Mouse (Mus musculus): Measurements from ENCODE around the gene Il21. TPM values are rescaled to one million over a fixed set of nuclear protein-coding genes. Genes with fewer than 3 reads are reported as not detected.

The Il21 gene
- polyA plus RNA-seq, 1 experiment from 2014 or later, result not detected

DNA sequence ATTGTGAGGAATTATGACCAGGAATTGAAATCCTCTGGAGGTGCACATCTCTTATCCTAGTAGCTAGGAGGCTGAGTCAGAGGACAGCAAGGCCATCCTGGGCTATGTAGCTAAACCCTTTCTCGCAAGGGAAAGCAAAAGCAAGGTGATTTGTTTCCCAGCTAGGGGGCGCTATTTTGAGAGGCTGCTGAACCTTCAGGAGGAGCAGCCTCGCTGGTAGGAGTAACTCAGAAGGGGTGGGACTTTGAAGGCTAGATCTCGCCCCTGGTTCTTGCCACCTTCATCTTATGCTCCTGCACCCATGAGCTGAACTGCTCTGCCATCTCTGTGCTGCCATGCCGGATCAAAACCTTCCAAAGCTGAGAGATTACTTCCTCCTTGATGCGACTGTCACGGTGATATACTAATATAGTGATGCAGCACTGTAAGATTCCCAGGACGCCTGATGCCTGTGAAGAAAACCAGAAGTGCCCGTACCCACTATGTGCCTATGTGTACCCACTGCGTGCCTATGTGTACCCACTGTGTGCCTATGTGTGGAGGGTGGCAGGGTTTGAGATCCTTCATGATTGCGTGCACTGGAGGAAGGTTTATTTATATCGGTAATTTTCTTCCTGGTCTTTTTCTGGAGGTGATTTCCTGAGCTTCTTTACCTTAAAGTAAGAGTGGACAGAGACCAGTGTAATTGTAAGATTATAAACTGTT is 52.2 kb downstream of the Il21 start:
- no peaks in the 10 kb centered on the region for H3K27me3 ChIP-seq (ENCODE audit: control insufficient read depth, insufficient read depth, low read depth, low read length)
- WGBS, result 84% methylated on average over 12 of the region's 12 CpGs
- no peak overlapping the region for H3K4me3 ChIP-seq (ENCODE audit: low read depth, low read length)
- no peak overlapping the region for H3K9ac ChIP-seq (ENCODE audit: low read depth, low read length)
- ATAC-seq, result no peak
- no peaks in the 10 kb centered on the region for H3K36me3 ChIP-seq (ENCODE audit: control insufficient read depth, insufficient read depth, low read length)
- H3K27ac ChIP-seq (ENCODE audit: low read length), result no peak overlapping the region
- no peaks in the 10 kb centered on the region for H3K4me1 ChIP-seq (ENCODE audit: control insufficient read depth, insufficient read depth, low read length)
- H3K9me3 ChIP-seq (replicated peaks; ENCODE audit: control insufficient read depth, low read length, poor library complexity, severe bottlenecking), result no peaks in the 10 kb centered on the region
- no peak overlapping the region for H3K4me2 ChIP-seq (ENCODE audit: low read length)

DNA sequence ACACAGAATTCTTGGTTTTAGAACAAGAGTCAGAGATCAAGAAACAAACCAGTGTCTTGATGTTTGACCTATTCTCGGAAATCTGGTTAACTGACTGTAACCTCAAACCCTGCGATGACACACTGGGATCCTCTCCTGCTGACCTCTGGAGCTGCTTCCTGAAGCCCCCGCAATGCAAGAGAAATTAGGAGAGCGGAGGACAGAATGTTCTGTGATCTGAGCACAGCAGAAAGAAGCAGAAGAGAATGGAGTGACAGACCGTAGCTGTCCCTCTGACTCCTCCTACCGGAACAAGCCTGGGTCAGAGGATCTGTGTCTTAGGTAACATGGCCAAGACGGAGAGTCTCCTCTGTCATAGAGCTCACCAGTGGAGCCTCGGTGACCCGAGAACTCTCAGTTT is 53.0 kb downstream of the Il21 start:
- Histone ChIP-seq H3K4me3 (ENCODE audit: low read depth, low read length) (no peak overlapping the region), H3K9ac (ENCODE audit: low read depth, low read length) (no peak overlapping the region), H3K4me1 (ENCODE audit: control insufficient read depth, insufficient read depth, low read length) (no peaks in the 10 kb centered on the region), H3K36me3 (ENCODE audit: control insufficient read depth, insufficient read depth, low read length) (no peaks in the 10 kb centered on the region), H3K27ac (ENCODE audit: low read length) (no peak overlapping the region), H3K4me2 (ENCODE audit: low read length) (no peak overlapping the region), H3K27me3 (ENCODE audit: control insufficient read depth, insufficient read depth, low read depth, low read length) (no peaks in the 10 kb centered on the region), H3K9me3 (replicated peaks; ENCODE audit: control insufficient read depth, low read length, poor library complexity, severe bottlenecking) (no peaks in the 10 kb centered on the region)
- 92% methylated on average over 9 of the region's 9 CpGs for WGBS
- no peak for ATAC-seq

DNA sequence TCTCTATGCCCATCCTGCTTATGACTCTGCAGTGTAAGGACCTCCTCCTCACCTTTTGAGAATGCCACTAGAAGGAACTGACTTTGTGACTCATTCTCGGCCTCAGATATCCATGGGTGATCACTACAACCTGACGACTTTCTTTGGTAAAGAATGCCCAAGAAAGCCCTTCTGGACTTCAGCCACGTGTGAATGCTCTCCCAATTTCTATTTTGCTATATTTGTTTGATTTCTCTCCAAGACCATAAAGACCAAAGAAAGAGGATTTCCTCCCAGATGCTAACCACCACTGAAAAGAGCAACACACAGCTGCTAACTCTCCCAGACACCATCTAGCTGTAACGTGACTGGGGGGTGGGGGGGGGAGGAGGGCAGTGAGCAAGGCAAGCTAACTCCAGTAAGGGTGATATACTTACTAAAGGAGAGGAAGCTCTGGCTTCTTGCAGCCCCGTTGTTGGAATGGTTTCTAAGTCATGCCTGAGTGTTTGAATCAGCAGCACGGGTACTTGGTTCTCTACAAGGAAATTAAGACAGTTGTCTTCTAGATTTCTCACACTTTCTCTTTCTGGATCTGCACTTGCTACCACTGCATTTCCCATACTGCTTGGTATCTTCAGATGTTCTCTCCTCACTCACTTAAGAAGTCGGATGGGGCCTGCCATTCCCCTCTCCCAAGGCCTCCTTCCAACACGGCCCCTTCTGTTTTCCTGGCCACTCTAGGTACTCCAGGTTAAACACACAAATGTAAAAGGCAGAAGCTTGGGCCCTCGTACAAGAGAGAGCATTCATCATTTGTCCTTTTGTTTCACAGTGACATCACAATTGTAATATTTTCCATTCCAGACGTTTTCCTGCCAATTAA is 57.5 kb downstream of the Il21 start:
- no peak overlapping the region for H3K9ac ChIP-seq (ENCODE audit: low read depth, low read length)
- no peaks in the 10 kb centered on the region for H3K9me3 ChIP-seq (replicated peaks; ENCODE audit: control insufficient read depth, low read length, poor library complexity, severe bottlenecking)
- no peaks in the 10 kb centered on the region for H3K4me1 ChIP-seq (ENCODE audit: control insufficient read depth, insufficient read depth, low read length)
- H3K27ac ChIP-seq (ENCODE audit: low read length), result no peak overlapping the region
- ATAC-seq, result no peak
- no peaks in the 10 kb centered on the region for H3K36me3 ChIP-seq (ENCODE audit: control insufficient read depth, insufficient read depth, low read length)
- H3K4me3 ChIP-seq (ENCODE audit: low read depth, low read length), result no peak overlapping the region
- no peaks in the 10 kb centered on the region for H3K27me3 ChIP-seq (ENCODE audit: control insufficient read depth, insufficient read depth, low read depth, low read length)
- WGBS, result 77% methylated on average over 10 of the region's 10 CpGs
- no peak overlapping the region for H3K4me2 ChIP-seq (ENCODE audit: low read length)

DNA sequence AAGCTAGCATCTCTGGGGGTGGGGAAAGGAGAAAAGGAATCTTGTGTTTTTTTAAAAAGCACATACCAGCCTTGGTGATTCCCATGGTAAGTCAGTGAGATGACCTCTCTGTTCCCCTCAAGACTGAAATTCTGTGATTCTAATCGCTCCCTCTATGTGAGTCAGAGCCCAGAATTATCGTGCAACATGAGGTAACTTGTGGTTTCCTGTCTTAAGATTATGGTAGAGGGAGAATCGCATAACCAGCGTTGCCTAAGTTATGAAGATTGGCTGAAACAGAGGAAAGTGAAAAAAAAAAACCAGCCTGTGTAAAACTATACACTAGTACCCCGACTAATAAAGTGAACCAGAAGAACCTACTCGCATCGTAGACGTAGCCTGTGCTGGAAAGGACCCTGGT is 59.2 kb downstream of the Il21 start:
- Histone ChIP-seq H3K27me3 (ENCODE audit: control insufficient read depth, insufficient read depth, low read depth, low read length) (no peaks in the 10 kb centered on the region), H3K4me1 (ENCODE audit: control insufficient read depth, insufficient read depth, low read length) (no peaks in the 10 kb centered on the region), H3K9me3 (replicated peaks; ENCODE audit: control insufficient read depth, low read length, poor library complexity, severe bottlenecking) (no peaks in the 10 kb centered on the region), H3K4me2 (ENCODE audit: low read length) (no peak overlapping the region), H3K27ac (ENCODE audit: low read length) (no peak overlapping the region), H3K36me3 (ENCODE audit: control insufficient read depth, insufficient read depth, low read length) (no peaks in the 10 kb centered on the region), H3K4me3 (ENCODE audit: low read depth, low read length) (no peak overlapping the region), H3K9ac (ENCODE audit: low read depth, low read length) (no peak overlapping the region)
- no peak for ATAC-seq
- 93% methylated on average over 8 of the region's 8 CpGs for WGBS

Small RNAs within 50 kb of the gene (microRNA-seq; reads per million reads assigned to microRNA genes)
- not detected for gene Gm24169

Other genes with a start within 250 kb of the Il21 start
- gene Adad1, start 169.1 kb downstream of the Il21 start, polyA plus RNA-seq (2015; fragmentation: Nextera tagmentation; extraction: Ambion mirVana), result 0.19 and 0.22 TPM in 2 replicates
- gene Il2, start 106.7 kb downstream of the Il21 start, polyA plus RNA-seq (2015; fragmentation: Nextera tagmentation; extraction: Ambion mirVana), result 0.28 and 0.46 TPM in 2 replicates
- 4.1 and 4.8 TPM in 2 replicates for gene Bbs12, start 79.9 kb upstream of the Il21 start, polyA plus RNA-seq (2015; fragmentation: Nextera tagmentation; extraction: Ambion mirVana)
- gene Cetn4, start 80.1 kb upstream of the Il21 start, polyA plus RNA-seq (2015; fragmentation: Nextera tagmentation; extraction: Ambion mirVana), result 2.3 and 4.0 TPM in 2 replicates
- gene Fgf2, start 115.7 kb upstream of the Il21 start, polyA plus RNA-seq (2015; fragmentation: Nextera tagmentation; extraction: Ambion mirVana), result 0.44 and 0.55 TPM in 2 replicates
- gene Spata5, start 187.3 kb upstream of the Il21 start, polyA plus RNA-seq (2015; fragmentation: Nextera tagmentation; extraction: Ambion mirVana), result 30.3 and 33.9 TPM in 2 replicates
- gene Nudt6, start 187.6 kb upstream of the Il21 start, polyA plus RNA-seq (2015; fragmentation: Nextera tagmentation; extraction: Ambion mirVana), result 7.5 and 7.9 TPM in 2 replicates

Data from midbrain, embryonic 16.5 days (tissue).